Mouse (Mus musculus): Measurements from ENCODE around the gene Cds1.

GRCm38 (mm10) chr5:101851133-101851532, 86.2 kb downstream of the Cds1 start:
- no peak for TF ChIP-seq GATA1 (IDR thresholded peaks at IDR 0.05; ENCODE audit: borderline replicate concordance, low read length)
- no peak for TF ChIP-seq FLI1 (IDR thresholded peaks at IDR 0.05; ENCODE audit: low read length)
